10 mouse cellular contexts compared by ENCODE assay signal in the genomic region with DNA sequence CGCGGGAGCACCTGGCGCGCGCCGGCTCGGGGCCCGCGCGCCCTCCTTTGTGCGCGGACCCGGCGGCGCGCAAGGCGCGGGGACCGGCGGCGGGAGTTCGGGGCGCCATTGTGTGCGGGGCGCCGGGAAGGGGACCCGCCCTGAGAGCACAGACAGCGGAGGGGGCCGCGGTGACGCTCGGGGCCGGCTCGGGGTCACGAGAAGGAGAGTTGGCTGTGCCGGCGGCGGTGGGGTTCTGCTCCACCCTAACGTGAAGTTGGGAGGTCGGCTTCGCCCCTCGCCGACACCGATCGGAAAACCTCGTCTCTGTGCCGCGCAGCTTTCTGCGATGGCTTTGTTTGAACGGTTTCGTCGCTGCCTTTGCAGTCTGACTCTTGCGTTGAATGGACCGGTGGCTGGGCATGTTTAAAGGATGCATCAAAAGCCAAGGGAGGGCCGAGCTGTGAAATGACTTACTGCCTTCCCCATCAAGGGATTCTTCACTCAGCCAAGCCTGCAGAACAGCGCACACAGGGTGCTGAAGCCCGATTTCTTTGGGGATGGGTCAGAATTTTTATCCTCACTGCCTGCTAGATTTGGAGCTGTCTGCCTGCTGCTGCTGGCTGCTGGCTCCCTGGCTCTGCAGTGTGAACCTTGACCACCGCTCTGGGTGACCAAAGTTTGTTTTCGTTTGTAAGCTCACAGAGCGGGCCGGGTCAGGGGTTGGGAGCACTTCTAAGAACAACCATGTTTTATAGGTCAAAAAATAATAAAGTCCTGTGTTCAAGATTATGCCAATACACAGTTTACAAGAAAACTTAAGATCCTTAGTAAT. TPM values are rescaled to one million over a fixed set of nuclear protein-coding genes. Genes with fewer than 3 reads are reported as not detected.
DNase-seq lines count a peak whose midpoint lies in the region; ATAC-seq and TF ChIP-seq lines count a peak whose summit lies in the region.
"Had no signal": no experiment of that assay in that cellular context is flagged by ENCODE, and none has a peak within 500 bp of the region (broad histone marks: within the 10 kb centered on the region; RNA-seq: fewer than 3 reads in every experiment).

No protein-coding gene starts in this region.

- peak; percentile 43 for DNase-seq in gastrocnemius, adult 2 months
- no peak for DNase-seq in gastrocnemius, postnatal 36 days
- DNase-seq in cerebellum, postnatal 25 days: peak; percentile 70 to 71
- DNase-seq in kidney, postnatal 25 days: peak; percentile 77 to 90
- DNase-seq in mesoderm, embryonic 11.5 days (ENCODE audit: low read depth, low spot score): peak; percentile 46
- no peak for DNase-seq in spleen, postnatal 14 days (ENCODE audit: low spot score in 2 of 2)

- ATAC-seq in heart, embryonic 14.5 days (ENCODE audit: insufficient number of reproducible peaks, insufficient read depth, low FRiP score, low read depth): 0 out of 2 replicates have a peak, but pooled peaks have one; percentile 2
- 0 out of 2 replicates have a peak, but pooled peaks have one; percentile 6 for ATAC-seq in stomach, embryonic 16.5 days (ENCODE audit: insufficient read depth, low FRiP score)

- H3K27me3 ChIP-seq in heart, embryonic 14.5 days (ENCODE audit: control insufficient read depth, insufficient read depth, low read length): peaks cover 24% of the 10 kb centered on the region
- H3K27me3 ChIP-seq in stomach, embryonic 16.5 days (ENCODE audit: control insufficient read depth, insufficient read depth, low read length): peaks cover 53% of the 10 kb centered on the region

- H3K4me1 ChIP-seq in heart, embryonic 14.5 days (ENCODE audit: control insufficient read depth in 2 of 2, insufficient read depth in 2 of 2, low read length in 2 of 2): peaks cover 19 to 31% of the 10 kb centered on the region in 2 experiments
- no peaks in the 10 kb centered on the region for H3K4me1 ChIP-seq in stomach, embryonic 16.5 days (ENCODE audit: control insufficient read depth, insufficient read depth, low read length)

- H3K27ac ChIP-seq in gastrocnemius, adult 2 months: peak overlapping the region; percentile 86
- peak overlapping the region; percentile 81 to 97 for H3K27ac ChIP-seq in heart, embryonic 14.5 days (replicated peaks in 1 of 2; ENCODE audit: control insufficient read depth in 1 of 2, insufficient read depth in 1 of 2, low read depth in 2 of 2, low read length in 2 of 2)
- H3K27ac ChIP-seq in stomach, embryonic 16.5 days (ENCODE audit: low read length): no peak overlapping the region

- no peak for TF ChIP-seq CTCF in gastrocnemius, adult 2 months (IDR thresholded peaks at IDR 0.05)

- WGBS in heart, embryonic 14.5 days: 1% methylated on average over 61 of the region's 61 CpGs
- 2% methylated on average over 59 of the region's 61 CpGs for WGBS in stomach, embryonic 16.5 days

- H3K4me2 ChIP-seq in heart, embryonic 14.5 days (ENCODE audit: low read length): peak overlapping the region; percentile 81
- peak overlapping the region; percentile 87 for H3K4me2 ChIP-seq in stomach, embryonic 16.5 days (ENCODE audit: low read depth, low read length)

- peak overlapping the region; percentile 81 for H3K4me3 ChIP-seq in gastrocnemius, adult 2 months
- peak overlapping the region; percentile 62 to 73 for H3K4me3 ChIP-seq in heart, embryonic 14.5 days (ENCODE audit: control insufficient read depth in 1 of 2, insufficient read depth in 1 of 2, low read depth in 1 of 2, low read length in 2 of 2)
- peak overlapping the region; percentile 58 for H3K4me3 ChIP-seq in stomach, embryonic 16.5 days (replicated peaks; ENCODE audit: low read length)

- no peaks in the 10 kb centered on the region for H3K9me3 ChIP-seq in heart, embryonic 14.5 days (ENCODE audit: control insufficient read depth, low read length)
- H3K9me3 ChIP-seq in stomach, embryonic 16.5 days (replicated peaks; ENCODE audit: control insufficient read depth, low read length): no peaks in the 10 kb centered on the region

- intact Hi-C loops in gastrocnemius, adult 2 months (cut with DNase I): no loop called here
- intact Hi-C loops in gastrocnemius, postnatal 36 days (cut with DNase I): no loop called here

- H3K36me3 ChIP-seq in heart, embryonic 14.5 days (ENCODE audit: control insufficient read depth, insufficient read depth, low read length): 0 out of 2 replicates have a peak, but pooled peaks cover under 1% of the 10 kb centered on the region
- no peaks in the 10 kb centered on the region for H3K36me3 ChIP-seq in stomach, embryonic 16.5 days (ENCODE audit: control insufficient read depth, insufficient read depth, low read length)

- H3K9ac ChIP-seq in heart, embryonic 14.5 days (ENCODE audit: low read length): peak overlapping the region; percentile 92
- H3K9ac ChIP-seq in stomach, embryonic 16.5 days (ENCODE audit: low read length): peak overlapping the region; percentile 62

RNA-seq across cellular contexts. Expression of gene Arhgef7, which starts 1.2 kb away (rescaled TPM):
- total RNA-seq in gastrocnemius, adult 2 months (2021): 10 to 100 TPM; 30.3 to 50.9 TPM
- 10 to 100 TPM; 42.7 to 53.9 TPM for total RNA-seq in gastrocnemius, postnatal 36 days (2021)
- 67.5 and 72.1 TPM in 2 replicates for polyA plus RNA-seq in heart, embryonic 14.5 days (2014; fragmentation: Nextera tagmentation; extraction: Ambion mirVana)
- 32.7 and 33.4 TPM in 2 replicates for polyA plus RNA-seq in stomach, embryonic 16.5 days (2015; fragmentation: Nextera tagmentation; extraction: Ambion mirVana)

RNA-seq across cellular contexts. Expression of gene 1700016D06Rik, which starts 27.8 kb away (rescaled TPM):
- total RNA-seq in gastrocnemius, adult 2 months (2021): not detected
- total RNA-seq in gastrocnemius, postnatal 36 days (2021): not detected
- polyA plus RNA-seq in heart, embryonic 14.5 days (2014; fragmentation: Nextera tagmentation; extraction: Ambion mirVana): not detected in 2 replicates
- not detected in 2 replicates for polyA plus RNA-seq in stomach, embryonic 16.5 days (2015; fragmentation: Nextera tagmentation; extraction: Ambion mirVana)
- total RNA-seq: heart, adult 18-20 months had no signal
- polyA plus RNA-seq: C2C12 had no signal

Comparison
In these comparisons a context has a peak if more than half of its experiments do, and no peak if none do; other contexts are left out.
1. DNase-seq: peak in gastrocnemius, adult 2 months (single experiment), cerebellum, postnatal 25 days (2 of 2), kidney, postnatal 25 days (2 of 2) and mesoderm, embryonic 11.5 days (single experiment); none in gastrocnemius, postnatal 36 days (0 of 2) and spleen, postnatal 14 days (0 of 2).
2. Peak in every context shown above with its lines, with median percentiles within 50 percentile points of each other: H3K4me3 ChIP-seq.